Mouse (Mus musculus): Measurements from ENCODE around the gene Krtap5-4. TPM values are rescaled to one million over a fixed set of nuclear protein-coding genes. Genes with fewer than 3 reads are reported as not detected.
"Not testable (repeated sequence)": the region's sequence is repeated elsewhere in the genome, so short reads cannot be mapped to it uniquely, and the experiment has no call there.

The Krtap5-4 gene
- not detected for total RNA-seq (2021)
- long read RNA-seq, result 0 reads

DNA sequence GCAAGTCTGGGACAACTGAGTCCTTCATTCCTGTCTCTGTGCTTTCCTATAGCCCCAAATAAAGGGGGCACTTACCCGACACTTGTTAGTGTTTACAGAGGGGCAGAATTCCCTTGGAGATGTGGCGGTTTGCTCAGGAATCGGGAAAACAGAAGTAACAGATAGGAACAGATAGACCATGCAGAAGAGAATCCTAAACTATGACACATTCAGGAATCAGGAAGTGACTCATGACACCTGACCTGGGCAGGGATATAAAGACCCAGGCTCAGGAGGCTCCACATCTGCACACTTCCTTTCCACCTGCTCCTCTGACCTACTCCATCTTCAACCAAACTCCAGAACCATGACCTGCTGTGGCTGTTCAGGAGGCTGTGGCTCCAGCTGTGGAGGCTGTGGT is at the start of gene Krtap5-4:
Gene Krtap5-4, plus strand, starts transcription at position 301 of the 400 bp plus-strand sequence.
- DNase-seq (ENCODE audit: low spot score in 2 of 2), result no peak

DNA sequence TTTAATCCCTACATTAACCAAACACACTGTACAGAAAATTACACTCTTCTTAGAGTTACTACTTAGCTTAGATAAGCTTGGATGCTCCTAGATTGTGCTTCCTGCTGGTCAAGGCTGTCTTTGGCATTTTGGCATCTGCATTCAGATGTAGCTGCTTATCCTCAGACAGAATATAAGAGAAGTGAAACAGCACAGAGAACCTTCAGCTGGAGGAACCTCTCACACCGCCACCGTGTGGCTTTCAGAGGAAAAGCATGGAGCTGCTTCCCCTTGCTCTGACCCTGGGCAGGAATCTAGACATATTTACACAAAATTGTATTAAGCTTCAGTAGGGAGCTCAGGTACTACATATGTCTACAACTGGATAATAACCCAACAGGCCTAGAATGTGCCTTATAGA is 47.8 kb upstream of the Krtap5-4 start:
- DNase-seq (ENCODE audit: low spot score in 2 of 2), result peak; percentile 53 to 54

DNA sequence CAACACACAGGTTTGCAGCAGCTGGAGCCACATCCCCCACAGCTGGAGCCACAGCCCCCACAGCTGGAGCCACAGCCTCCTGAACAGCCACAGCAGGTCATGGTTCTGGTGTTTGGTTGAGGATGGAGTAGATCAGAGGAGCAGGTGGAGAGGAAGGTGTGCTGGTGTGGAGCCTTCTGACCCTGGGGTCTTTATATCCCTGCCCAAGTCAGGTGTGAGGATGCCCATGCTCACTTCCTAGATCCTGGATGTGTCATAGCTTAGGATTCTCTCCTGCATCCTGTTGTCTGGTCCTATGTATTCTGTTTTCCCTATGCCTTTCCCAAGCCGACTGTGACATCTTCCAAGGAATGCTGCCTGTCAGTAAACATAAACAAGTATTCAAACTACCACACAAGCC is 45.1 kb upstream of the Krtap5-4 start, which contains the start of gene Gm2431:
Gene Gm2431, minus strand, starts transcription at position 101 of the 400 bp plus-strand sequence.
- DNase-seq (ENCODE audit: low spot score in 2 of 2), result not testable (repeated sequence)

DNA sequence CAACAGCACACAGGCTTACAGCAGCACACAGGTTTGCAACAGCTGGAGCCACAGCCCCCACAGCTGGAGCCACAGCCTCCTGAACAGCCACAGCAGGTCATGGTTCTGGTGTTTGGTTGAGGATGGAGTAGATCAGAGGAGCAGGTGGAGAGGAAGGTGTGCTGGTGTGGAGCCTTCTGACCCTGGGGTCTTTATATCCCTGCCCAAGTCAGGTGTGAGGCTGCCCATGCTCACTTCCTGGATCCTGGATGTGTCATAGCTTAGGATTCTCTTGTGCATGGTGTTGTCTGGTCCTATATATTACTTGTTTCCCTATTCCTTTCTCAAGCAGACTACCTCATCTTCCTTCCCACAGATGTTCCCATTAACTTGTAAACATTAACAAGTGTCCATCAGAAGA is 29.1 kb upstream of the Krtap5-4 start, which contains the start of gene Gm4559:
Gene Gm4559, minus strand, starts transcription at position 101 of the 400 bp plus-strand sequence.
- not testable (repeated sequence) for DNase-seq (ENCODE audit: low spot score in 2 of 2)

DNA sequence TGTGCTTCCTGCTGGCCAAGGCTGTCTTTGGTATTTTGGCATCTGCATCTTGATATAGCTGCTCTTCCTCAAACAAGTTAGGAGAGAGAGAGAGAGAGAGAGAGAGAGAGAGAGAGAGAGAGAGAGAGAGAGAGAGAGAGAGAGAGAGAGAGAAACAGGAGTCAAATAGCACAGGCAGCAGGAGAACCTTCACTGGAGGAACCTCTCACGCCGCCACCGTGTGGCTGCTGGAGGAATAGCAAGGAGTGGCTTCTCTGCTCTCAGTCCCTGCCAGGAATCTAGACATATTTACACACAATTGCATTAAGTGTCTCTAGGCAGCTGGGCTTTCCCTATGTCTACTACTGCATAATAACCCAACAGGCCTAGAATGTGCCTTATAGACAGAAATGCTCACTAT is 25.2 kb upstream of the Krtap5-4 start:
- peak; percentile 76 to 79 for DNase-seq (ENCODE audit: low spot score in 2 of 2)

DNA sequence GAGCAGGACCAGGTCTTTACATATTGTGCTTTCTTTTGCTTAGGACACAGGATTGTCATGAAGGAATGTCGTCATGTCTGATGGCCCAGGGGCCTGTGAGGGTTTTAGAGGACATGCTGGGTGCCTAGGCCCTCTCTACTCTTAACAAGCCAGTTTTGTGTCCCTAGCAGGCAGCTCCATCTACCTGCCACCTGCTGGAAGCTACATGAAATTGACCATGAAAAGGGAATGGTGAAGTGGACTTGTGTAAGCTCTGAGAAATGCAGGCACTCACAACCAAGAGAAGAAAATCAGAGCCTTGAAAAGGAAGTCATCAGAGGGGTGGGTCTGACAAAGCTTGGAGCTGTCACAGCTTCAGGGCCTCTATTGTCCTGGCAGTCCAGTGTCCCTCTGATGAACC is 24.1 kb upstream of the Krtap5-4 start:
- DNase-seq (ENCODE audit: low spot score in 2 of 2), result not testable (repeated sequence)

DNA sequence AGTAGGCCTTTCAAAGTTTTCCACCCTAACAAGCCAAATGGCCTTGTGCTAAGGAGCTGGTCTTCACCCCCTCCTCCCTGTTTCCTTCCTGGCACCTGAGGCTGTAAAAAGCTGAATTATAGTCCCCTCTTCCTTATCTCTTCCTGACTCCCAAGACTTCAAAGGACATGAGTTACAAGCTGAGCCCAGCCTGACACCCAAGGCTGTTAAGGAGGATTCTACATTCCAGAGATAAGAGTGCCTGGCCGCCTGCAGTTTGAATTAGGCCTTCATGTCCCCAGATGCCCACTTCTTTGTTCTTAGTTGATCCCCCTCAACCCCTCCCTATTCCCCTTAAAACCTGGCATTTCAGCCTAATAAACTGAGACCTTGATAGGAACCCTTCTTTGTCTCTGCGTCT is 20.5 kb upstream of the Krtap5-4 start:
- DNase-seq (ENCODE audit: low spot score in 2 of 2), result not testable (repeated sequence)

DNA sequence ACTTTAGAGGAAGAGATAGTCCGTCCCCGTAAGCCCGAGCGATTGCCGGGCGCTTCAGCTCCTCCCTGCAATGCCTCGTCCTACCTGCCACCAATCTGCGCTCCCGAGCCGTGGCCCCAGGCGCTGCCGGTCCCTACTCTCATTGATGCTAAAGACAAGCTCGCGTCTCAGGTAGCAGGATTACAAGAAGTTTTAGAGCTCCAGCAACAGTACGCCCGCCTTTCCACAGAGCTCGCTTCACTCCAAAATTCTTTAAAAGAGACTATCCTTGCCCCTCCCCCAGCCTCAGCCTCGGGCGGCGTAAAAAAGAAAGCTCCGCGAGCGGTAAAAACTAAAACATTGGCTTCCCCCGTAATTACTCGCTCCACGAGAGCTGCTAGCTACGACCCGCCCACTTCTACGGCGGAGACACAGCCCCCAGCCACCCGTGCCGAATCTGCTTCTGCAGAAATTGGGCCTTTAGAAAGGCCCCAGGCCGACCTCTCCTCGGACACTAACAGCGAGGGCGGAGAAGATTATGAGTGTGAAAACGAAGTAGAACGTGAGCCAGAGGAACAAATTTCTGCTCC is 19.2 kb upstream of the Krtap5-4 start:
- DNase-seq (ENCODE audit: low spot score in 2 of 2), result peak; percentile 33 to 51

DNA sequence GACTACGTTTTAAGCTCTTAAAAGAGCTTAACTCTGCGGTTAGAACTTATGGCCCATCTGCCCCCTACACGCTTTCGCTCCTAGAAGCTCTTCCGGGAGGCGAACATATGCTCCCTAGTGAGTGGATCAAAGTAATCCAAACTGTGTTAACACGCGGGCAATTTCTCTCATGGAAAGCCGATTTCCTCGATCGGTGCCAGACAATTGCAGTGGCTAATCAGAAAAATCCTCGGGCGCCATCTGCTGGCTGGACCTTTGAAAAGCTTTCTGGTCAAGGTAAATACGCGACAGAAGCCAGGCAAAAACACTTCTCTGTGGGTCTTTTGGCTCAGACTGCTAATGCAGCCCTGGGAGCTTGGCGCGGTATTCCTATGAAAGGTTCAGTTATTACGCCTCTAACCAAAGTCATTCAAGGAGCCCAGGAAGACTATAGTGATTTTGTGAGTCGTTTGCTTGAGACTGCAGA is 18.7 kb upstream of the Krtap5-4 start:
- peak; percentile 93 to 95 for DNase-seq (ENCODE audit: low spot score in 2 of 2)

DNA sequence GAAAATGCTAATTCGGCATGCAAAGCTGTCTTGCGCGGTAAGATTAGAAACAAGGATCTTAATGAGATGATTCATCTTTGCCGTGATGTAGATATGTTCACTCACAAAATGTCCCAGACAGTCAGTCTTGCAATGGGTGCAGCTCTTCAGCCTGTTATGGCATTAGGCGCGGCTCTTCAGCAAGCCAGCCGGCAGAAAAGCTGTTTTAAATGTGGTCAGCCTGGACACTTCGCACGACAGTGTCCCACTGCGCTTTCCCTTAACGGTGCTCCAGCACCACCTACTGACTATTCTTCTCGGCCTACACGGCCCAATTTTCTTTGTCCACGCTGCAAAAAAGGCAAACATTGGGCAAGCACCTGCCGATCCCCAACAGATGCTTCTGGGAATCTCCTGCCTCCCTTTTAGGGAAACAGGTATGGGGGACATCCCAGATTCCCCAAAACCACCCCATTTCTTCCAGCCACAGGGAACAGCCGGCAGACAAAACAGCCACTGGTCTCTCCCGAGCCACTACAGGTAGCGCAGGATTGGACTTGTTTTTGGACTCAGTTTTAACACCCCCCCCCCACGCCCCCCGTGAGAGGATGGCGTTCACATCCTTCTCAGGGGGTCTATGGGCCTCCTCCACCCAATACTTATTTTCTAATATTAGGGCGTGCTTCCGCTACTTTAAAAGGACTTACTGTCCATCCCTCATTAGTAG is 18.1 kb upstream of the Krtap5-4 start:
- peak; percentile 37 to 45 for DNase-seq (ENCODE audit: low spot score in 2 of 2)

DNA sequence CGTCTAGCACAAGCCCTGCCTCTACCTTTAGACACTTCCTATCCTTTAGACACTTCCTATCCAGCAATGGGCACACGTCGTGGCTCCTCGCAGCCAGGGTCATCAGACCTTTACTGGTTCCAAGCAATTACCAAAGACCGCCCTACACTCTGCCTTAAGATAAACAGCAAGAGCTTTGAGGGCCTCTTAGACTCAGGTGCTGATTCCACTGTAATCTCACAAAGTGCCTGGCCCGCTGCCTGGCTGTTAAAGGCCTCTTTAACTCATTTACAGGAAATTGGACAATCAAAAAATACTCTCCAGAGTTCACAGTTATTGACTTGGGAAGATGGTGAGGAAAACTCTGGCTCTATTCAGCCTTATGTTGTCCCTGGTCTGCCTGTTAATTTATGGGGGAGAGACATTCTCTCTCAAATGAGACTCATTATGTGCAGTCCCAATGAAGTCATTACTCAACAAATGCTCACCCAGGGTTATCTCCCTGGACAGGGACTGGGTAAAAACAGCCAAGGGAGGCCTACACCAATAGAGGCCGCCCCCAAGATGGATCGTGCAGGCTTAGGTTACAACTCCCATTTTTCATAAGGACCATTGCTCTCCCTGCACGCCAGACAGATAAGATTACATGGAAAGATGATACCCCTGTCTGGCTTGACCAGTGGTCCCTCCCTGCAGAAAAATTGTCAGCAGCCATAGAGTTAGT is 17.3 kb upstream of the Krtap5-4 start:
- not testable (repeated sequence) for DNase-seq (ENCODE audit: low spot score in 2 of 2)

DNA sequence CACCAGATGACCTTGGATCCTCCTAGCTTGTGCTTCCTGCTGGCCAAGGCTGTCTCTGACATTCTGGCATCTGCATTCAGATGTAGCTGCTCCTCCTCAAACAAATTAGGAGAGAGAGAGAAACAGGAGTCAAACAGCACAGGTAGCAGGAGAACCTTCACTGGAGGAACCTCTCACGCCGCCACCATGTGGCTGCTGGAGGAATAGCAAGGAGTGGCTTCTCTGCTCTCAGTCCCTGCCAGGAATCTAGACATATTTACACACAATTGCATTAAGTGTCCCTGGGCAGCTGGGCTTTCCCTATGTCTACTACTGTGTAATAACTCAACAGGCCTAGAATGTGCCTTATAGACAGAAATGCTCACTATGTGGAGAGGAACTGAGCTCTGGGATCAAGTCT is 9.5 kb upstream of the Krtap5-4 start:
- peak in 1 of 2 experiments; percentile 23 for DNase-seq (ENCODE audit: low spot score in 2 of 2)

DNA sequence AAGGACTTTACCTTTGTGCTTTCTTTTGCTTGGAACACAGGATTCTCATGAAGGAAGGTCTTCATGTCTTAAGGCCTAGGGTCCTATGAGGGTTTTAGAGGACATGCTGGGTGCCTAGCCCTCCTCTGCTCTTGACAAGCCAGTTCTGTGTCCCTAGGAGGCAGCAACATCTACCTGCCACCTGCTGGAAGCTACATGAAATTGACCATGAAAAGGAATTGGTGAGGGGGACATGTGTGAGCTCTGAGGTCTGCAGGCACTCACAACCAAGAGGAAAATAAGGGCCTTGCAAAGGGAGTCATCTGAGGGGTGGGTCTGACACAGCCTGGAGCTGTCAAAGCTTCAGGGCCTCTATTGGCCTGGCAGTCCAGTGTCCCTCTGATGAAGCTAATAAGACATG is 7.9 kb upstream of the Krtap5-4 start:
- DNase-seq (ENCODE audit: low spot score in 2 of 2), result no peak

DNA sequence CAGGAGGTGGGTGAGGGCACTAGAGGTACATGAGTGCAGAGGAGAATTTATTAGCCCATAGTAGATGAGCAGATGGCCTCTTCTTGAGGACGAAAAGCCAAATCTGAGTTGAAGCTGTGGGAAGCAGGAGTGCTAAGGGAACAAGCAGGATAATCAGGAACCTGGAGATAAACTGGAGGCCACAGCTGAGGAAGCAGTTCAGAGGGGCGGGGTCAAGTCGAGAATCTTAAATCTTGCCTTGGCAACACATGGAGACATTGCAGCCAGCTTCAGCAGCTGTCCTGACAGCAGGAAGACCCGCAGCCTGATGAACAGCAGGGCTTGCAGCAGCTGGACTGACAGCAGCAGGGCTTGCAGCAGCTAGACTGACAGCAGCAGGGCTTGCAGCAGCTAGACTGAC is 7.2 kb upstream of the Krtap5-4 start:
- not testable (repeated sequence) for DNase-seq (ENCODE audit: low spot score in 2 of 2)

DNA sequence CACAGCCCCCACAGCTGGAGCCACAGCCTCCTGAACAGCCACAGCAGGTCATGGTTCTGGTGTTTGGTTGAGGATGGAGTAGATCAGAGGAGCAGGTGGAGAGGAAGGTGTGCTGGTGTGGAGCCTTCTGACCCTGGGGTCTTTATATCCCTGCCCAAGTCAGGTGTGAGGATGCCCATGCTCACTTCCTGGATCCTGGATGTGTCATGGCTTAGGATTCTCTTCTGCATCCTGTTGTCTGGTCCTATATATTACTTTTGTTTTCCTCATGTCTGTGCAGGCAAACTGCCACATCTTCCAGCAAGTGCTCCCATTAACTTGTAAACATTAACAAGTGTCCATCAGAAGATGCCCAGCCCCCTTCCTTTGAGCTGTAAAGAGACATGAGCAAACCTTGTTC is 6.3 kb upstream of the Krtap5-4 start, which contains the start of gene Krtap5-1:
Gene Krtap5-1, minus strand, starts transcription at position 101 of the 400 bp plus-strand sequence.
- DNase-seq (ENCODE audit: low spot score in 2 of 2), result not testable (repeated sequence)

DNA sequence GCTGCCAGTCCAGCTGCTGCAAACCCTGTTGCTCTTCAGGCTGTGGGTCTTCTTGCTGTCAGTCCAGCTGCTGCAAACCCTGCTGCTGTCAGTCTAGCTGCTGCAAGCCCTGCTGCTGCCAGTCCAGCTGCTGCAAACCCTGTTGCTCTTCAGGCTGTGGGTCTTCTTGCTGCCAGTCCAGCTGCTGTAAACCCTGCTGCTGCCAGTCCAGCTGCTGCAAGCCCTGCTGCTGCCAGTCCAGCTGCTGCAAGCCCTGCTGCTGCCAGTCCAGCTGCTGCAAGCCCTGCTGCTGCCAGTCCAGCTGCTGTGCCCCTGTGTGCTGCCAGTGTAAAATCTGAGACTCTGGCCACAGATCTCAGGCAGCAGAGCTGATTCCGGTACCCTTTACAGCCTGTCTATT is 580 bp downstream of the Krtap5-4 start:
- DNase-seq (ENCODE audit: low spot score in 2 of 2), result not testable (repeated sequence)

DNA sequence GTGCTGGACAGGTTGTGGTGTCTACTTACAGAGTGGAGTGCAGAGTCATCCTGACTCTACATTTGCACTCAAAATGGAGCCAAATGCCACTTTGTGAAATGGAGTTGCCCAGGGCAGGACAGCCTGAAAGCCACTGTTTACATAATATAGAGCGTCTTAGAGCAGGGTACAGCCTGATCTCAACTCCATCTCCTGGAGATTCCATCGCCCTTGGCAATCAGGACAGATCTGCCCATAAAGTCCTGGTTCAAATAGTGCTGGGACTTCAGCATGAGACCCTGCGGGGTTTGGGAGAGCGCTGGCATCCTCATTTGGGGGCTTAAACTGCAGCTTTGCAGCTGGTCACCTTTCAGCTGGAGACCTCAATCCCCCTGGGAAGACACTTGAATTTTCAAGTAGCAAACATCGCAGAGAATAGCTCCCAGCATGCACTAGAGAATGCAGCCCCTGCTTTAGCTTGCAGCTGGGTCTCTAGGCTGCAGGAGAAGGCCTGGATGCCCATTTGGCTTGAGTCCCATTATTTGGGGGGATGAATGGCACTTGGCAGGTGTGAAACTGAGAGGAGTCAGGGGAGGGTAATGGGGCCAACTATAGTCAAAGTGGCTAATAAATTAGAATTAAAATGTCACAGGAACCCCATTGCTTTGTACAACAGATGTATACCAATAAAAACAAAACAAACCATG is 11.4 kb downstream of the Krtap5-4 start:
- no peak for DNase-seq (ENCODE audit: low spot score in 2 of 2)

DNA sequence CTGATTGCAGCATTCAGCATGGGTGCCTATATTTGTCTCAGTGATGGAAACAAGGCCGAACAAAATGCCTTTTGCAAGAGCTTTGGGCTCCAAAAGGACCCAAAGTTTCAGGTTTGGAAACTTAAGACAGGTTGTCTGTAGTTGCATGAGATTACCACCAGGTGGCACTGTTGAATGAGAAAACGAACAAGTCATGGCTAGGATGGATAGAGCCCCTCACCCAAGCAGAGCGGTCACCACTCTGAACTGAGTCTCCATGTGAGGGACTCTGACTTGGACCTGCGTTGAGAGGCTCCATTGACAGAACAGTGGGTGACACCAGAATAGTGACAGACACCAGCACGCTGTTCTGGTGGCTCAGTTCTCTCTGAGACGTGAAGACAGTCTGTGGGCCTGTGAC is 13.2 kb downstream of the Krtap5-4 start:
- DNase-seq (ENCODE audit: low spot score in 2 of 2), result peak; percentile 65 to 67

DNA sequence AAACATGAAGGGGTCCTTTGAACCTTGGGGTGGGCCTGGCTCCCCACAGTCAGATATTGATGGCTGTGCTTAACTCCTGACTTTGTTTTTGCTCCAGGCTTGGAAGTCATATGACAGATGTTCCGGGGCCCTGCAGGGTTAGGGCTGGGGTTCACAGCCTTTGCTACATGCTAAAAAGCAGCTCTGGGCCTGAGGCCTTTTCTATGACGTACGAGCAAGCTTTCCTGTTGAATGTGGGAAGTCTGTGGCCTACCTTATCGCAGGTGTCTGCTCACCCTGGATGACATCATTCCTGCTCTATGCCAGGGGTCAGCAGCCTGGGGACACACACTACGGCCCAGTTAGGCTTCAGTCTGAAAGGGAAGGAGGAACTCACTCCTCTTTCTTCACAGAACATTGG is 13.9 kb downstream of the Krtap5-4 start:
- DNase-seq (ENCODE audit: low spot score in 2 of 2), result no peak

DNA sequence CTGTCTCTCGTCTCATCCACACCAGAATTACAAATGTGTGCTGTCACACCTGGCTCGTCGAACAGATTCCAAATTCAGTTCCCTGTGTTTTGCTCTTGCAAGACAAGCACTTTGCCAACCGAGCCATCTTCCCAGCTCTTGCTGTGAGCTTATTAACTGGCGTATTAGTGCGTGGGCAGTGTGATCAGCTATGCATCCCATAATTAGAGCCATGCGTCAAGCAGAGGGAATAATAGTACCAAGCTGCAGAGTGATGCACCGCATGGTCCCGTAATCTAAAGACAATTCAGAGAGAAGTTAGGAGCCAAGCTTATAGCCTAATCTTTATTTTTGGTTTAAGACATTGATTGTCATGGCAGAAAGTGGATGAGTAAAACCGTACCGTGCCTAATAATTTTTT is 15.8 kb downstream of the Krtap5-4 start:
- no peak for DNase-seq (ENCODE audit: low spot score in 2 of 2)

DNA sequence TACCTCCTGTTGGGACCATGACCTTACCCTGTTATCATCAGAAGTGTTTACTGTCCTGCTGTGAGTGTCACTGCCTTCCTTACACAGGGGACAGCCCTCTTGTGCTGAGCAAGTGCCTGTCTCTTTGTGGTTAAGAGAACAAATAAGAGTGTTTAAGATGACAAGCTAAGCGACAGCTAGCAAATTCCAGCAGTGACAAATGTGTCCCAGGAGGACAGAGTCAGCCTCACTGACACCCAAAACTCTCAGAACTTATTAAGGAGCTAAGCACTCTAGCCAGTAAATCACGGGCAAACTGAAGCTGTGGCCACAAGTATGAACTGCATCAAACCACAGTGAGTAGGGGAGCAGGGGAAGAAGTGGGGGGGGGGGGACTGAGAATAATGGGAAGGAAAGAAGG is 17.6 kb downstream of the Krtap5-4 start:
- DNase-seq (ENCODE audit: low spot score in 2 of 2), result no peak
